7 mouse cellular contexts compared by ENCODE assay signal in genomic region chr10:17946046-17946445, GRCm38 (mm10). TPM values are rescaled to one million over a fixed set of nuclear protein-coding genes. Genes with fewer than 3 reads are reported as not detected.
A peak's percentile ranks its signal among the peaks of the same experiment; 100 is the strongest.
DNase-seq lines count a peak whose midpoint lies in the region; ATAC-seq and TF ChIP-seq lines count a peak whose summit lies in the region.

No protein-coding gene starts in this region.

- H3K36me3 ChIP-seq in neural tube, embryonic 11.5 days (ENCODE audit: control insufficient read depth, insufficient read depth, low read length), result 0 out of 2 replicates have a peak, but pooled peaks cover 2% of the 10 kb centered on the region
- no peaks in the 10 kb centered on the region for H3K36me3 ChIP-seq in forebrain, postnatal 0 days (ENCODE audit: insufficient read depth)
- 0 out of 2 replicates have a peak, but pooled peaks cover 3% of the 10 kb centered on the region for H3K36me3 ChIP-seq in liver, embryonic 13.5 days

- DNase-seq in neural tube, embryonic 11.5 days (ENCODE audit: low spot score), result no peak
- no peak for DNase-seq in neural tube, embryonic 10.5 days (ENCODE audit: extremely low spot score, low spot score)
- no peak for DNase-seq in forebrain, postnatal 0 days
- DNase-seq in liver, embryonic 13.5 days, result peak; percentile 8
- DNase-seq in embryo, embryonic 11 days, result no peak
- no peak for DNase-seq in adrenal gland, adult 2 months

- H3K4me2 ChIP-seq in neural tube, embryonic 11.5 days (ENCODE audit: low read depth), result peak overlapping the region; percentile 61
- peak overlapping the region; percentile 55 for H3K4me2 ChIP-seq in forebrain, postnatal 0 days (ENCODE audit: low read depth)
- peak overlapping the region; percentile 88 for H3K4me2 ChIP-seq in liver, embryonic 13.5 days

- no peak for ATAC-seq in neural tube, embryonic 11.5 days (ENCODE audit: insufficient read depth, low FRiP score, low TSS enrichment)
- no peak for ATAC-seq in forebrain, postnatal 0 days
- ATAC-seq in liver, embryonic 13.5 days (ENCODE audit: low read depth), result peak; percentile 60
- ATAC-seq in monocyte, adult 5-6 weeks (replicated peaks; ENCODE audit: insufficient number of reproducible peaks, low FRiP score, low TSS enrichment, poor library complexity, severe bottlenecking), result no peak

- H3K4me3 ChIP-seq in neural tube, embryonic 11.5 days (ENCODE audit: low read depth, low read length), result no peak overlapping the region
- H3K4me3 ChIP-seq in forebrain, postnatal 0 days (ENCODE audit: low read depth, low read length), result peak overlapping the region; percentile 92
- H3K4me3 ChIP-seq in liver, embryonic 13.5 days (replicated peaks), result peak overlapping the region; percentile 89

- H3K9ac ChIP-seq in neural tube, embryonic 11.5 days (ENCODE audit: low read length), result no peak overlapping the region
- H3K9ac ChIP-seq in forebrain, postnatal 0 days, result 0 out of 2 replicates have a peak overlapping the region, but pooled peaks have one; percentile 33
- peak overlapping the region; percentile 50 for H3K9ac ChIP-seq in liver, embryonic 13.5 days

- no peaks in the 10 kb centered on the region for H3K27me3 ChIP-seq in neural tube, embryonic 11.5 days (ENCODE audit: control insufficient read depth, insufficient read depth, low read length)
- no peaks in the 10 kb centered on the region for H3K27me3 ChIP-seq in forebrain, postnatal 0 days (ENCODE audit: insufficient read depth, low read length)
- H3K27me3 ChIP-seq in liver, embryonic 13.5 days, result no peaks in the 10 kb centered on the region

- no peak overlapping the region for H3K27ac ChIP-seq in neural tube, embryonic 11.5 days (ENCODE audit: low read depth, low read length)
- H3K27ac ChIP-seq in forebrain, postnatal 0 days (ENCODE audit: low read depth, low read length), result no peak overlapping the region
- peak overlapping the region; percentile 60 for H3K27ac ChIP-seq in liver, embryonic 13.5 days

- no peaks in the 10 kb centered on the region for H3K9me3 ChIP-seq in neural tube, embryonic 11.5 days (ENCODE audit: control insufficient read depth, low read length)
- no peaks in the 10 kb centered on the region for H3K9me3 ChIP-seq in forebrain, postnatal 0 days (ENCODE audit: low read length)
- no peaks in the 10 kb centered on the region for H3K9me3 ChIP-seq in liver, embryonic 13.5 days (replicated peaks)

- TF ChIP-seq CTCF in forebrain, postnatal 0 days (IDR thresholded peaks at IDR 0.05; ENCODE audit: low read depth), result no peak

- peaks cover 5% of the 10 kb centered on the region for H3K4me1 ChIP-seq in neural tube, embryonic 11.5 days (ENCODE audit: control insufficient read depth, insufficient read depth, low read length)
- H3K4me1 ChIP-seq in forebrain, postnatal 0 days (ENCODE audit: insufficient read depth), result peaks cover 8% of the 10 kb centered on the region; the same call in 1 of the 2 replicates
- peaks cover 31% of the 10 kb centered on the region for H3K4me1 ChIP-seq in liver, embryonic 13.5 days (replicated peaks)

- WGBS in neural tube, embryonic 11.5 days, result 68% methylated on average over 3 of the region's 3 CpGs
- 30% methylated on average over 3 of the region's 3 CpGs for WGBS in forebrain, postnatal 0 days
- WGBS in liver, embryonic 13.5 days (ENCODE audit: insufficient replicate concordance), result 10% methylated on average over 3 of the region's 3 CpGs

RNA-seq across cellular contexts. Expression of gene Heca, which starts 1.8 kb away (rescaled TPM):
- 3.6 and 4.1 TPM in 2 replicates for polyA plus RNA-seq in neural tube, embryonic 11.5 days (2014; fragmentation: Nextera tagmentation; extraction: Ambion mirVana)
- 41.2 and 43.5 TPM in 2 replicates for total RNA-seq in forebrain, postnatal 0 days (2014; rRNA removed)
- polyA plus RNA-seq in forebrain, postnatal 0 days (2015; fragmentation: Nextera tagmentation; extraction: Ambion mirVana), result 4.2 and 4.7 TPM in 2 replicates
- polyA plus RNA-seq in liver, embryonic 13.5 days (2015; fragmentation: Nextera tagmentation; extraction: Ambion mirVana), result 2.3 and 2.4 TPM in 2 replicates
- 10 to 100 TPM; 25.5 to 26.3 TPM for total RNA-seq in adrenal gland, adult 2 months (2021)
- 9.1 and 11.7 TPM in 2 replicates for polyA plus RNA-seq in adrenal gland, adult 2 months (2012; rRNA removed)
- total RNA-seq in monocyte, adult 5-6 weeks (2017), result 129 to 223 TPM (median 161 TPM) in 3 replicates
